ENCODE assay signal across 30 mouse cellular contexts in the genomic region with DNA sequence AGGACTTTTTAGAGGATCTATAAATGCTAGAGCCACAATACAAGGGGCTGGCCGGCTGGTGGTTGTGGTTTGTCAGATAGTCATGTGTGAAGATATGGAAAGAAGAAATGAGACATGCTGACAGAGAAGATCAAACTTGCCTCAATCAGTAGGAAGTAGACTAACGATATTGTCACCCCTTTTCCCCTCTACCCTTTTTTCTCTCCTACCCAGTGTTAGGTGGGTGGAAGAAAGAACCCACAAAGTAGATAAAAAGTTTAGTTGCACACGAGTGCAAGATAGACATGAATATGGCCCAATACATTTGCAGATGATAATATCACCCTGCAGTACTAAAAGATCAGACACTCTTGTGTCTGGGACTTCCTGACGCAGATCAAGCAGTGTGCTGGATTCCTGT. TPM values are rescaled to one million over a fixed set of nuclear protein-coding genes. Genes with fewer than 3 reads are reported as not detected.
"Had no signal": no experiment of that assay in that cellular context is flagged by ENCODE, and none has a peak within 500 bp of the region (broad histone marks: within the 10 kb centered on the region; RNA-seq: fewer than 3 reads in every experiment).

No protein-coding gene starts in this region.

- H3K4me3 ChIP-seq: heart, embryonic 10.5 days; heart, embryonic 12.5 days; hindbrain, embryonic 13.5 days; hindbrain, embryonic 15.5 days; layer of hippocampus, adult 2 months; left cerebral cortex, adult 2 months; limb, embryonic 10.5 days; limb, embryonic 12.5 days; liver, embryonic 13.5 days had no signal

- H3K27me3 ChIP-seq: heart, embryonic 12.5 days; hindbrain, embryonic 13.5 days; hindbrain, embryonic 15.5 days; limb, embryonic 12.5 days; liver, embryonic 13.5 days had no signal

- DNase-seq: gastrocnemius, postnatal 14 days; gastrocnemius, postnatal 36 days; heart, adult 18-20 months; heart, postnatal 10 days; kidney, adult 11 months; kidney, adult 2 months; kidney, adult 9 months; kidney, postnatal 10 days; kidney, postnatal 25 days; kidney, postnatal 4 days; liver; liver, embryonic 13.5 days had no signal

- ATAC-seq: hindbrain, postnatal 0 days; intestine, embryonic 16.5 days had no signal

- H3K27ac ChIP-seq: heart, embryonic 10.5 days; hindbrain, embryonic 13.5 days; hindbrain, embryonic 15.5 days; hindbrain, postnatal 0 days; layer of hippocampus, adult 2 months; left cerebral cortex, adult 2 months; limb, embryonic 10.5 days; limb, embryonic 12.5 days; liver, embryonic 13.5 days had no signal

- H3K4me1 ChIP-seq: heart, embryonic 10.5 days; heart, embryonic 12.5 days; hindbrain, embryonic 13.5 days; hindbrain, embryonic 15.5 days; limb, embryonic 10.5 days; limb, embryonic 12.5 days; liver, embryonic 13.5 days had no signal

- H3K9me3 ChIP-seq: heart, embryonic 10.5 days; heart, embryonic 12.5 days; hindbrain, embryonic 13.5 days; hindbrain, embryonic 15.5 days; limb, embryonic 10.5 days; limb, embryonic 12.5 days; liver, embryonic 13.5 days had no signal

- H3K9ac ChIP-seq: heart, embryonic 12.5 days; hindbrain, embryonic 13.5 days; hindbrain, embryonic 15.5 days; limb, embryonic 12.5 days; liver, embryonic 13.5 days had no signal

- H3K4me2 ChIP-seq: heart, embryonic 12.5 days; hindbrain, embryonic 13.5 days; hindbrain, embryonic 15.5 days; limb, embryonic 12.5 days; liver, embryonic 11.5 days; liver, embryonic 13.5 days had no signal

RNA-seq across cellular contexts. Expression of a gene that starts 48.3 kb away (rescaled TPM):
- total RNA-seq: gastrocnemius, postnatal 14 days; gastrocnemius, postnatal 36 days; granulocyte monocyte progenitor cell, adult 5-6 weeks; heart, adult 18-20 months; heart, adult 8-10 months; heart, postnatal 10 days; heart, postnatal 25 days; layer of hippocampus, adult 2 months; layer of hippocampus, postnatal 10 days; layer of hippocampus, postnatal 25 days; left cerebral cortex, adult 2 months; left cerebral cortex, postnatal 14 days; left cerebral cortex, postnatal 36 days had no signal
